Mouse (Mus musculus): ENCODE results near the gene Wdr20.

GRCm38 (mm10) chr12:110797202-110797601, 59.5 kb downstream of the Wdr20 start:
- no peak for TF ChIP-seq CTCF (IDR thresholded peaks at IDR 0.05; ENCODE audit: extremely low read depth, insufficient read depth, low read length)
- TF ChIP-seq POLR2A (IDR thresholded peaks at IDR 0.05; ENCODE audit: extremely low read depth, insufficient read depth, low read length), result no peak

Data from cortical plate, adult 2 months (tissue).